Mouse (Mus musculus): ENCODE results near the gene Ncor2. TPM values are rescaled to one million over a fixed set of nuclear protein-coding genes. Genes with fewer than 3 reads are reported as not detected.

Gene Ncor2
- total RNA-seq, 2 experiments from 2014 or later, result 167 to 240 TPM

DNA sequence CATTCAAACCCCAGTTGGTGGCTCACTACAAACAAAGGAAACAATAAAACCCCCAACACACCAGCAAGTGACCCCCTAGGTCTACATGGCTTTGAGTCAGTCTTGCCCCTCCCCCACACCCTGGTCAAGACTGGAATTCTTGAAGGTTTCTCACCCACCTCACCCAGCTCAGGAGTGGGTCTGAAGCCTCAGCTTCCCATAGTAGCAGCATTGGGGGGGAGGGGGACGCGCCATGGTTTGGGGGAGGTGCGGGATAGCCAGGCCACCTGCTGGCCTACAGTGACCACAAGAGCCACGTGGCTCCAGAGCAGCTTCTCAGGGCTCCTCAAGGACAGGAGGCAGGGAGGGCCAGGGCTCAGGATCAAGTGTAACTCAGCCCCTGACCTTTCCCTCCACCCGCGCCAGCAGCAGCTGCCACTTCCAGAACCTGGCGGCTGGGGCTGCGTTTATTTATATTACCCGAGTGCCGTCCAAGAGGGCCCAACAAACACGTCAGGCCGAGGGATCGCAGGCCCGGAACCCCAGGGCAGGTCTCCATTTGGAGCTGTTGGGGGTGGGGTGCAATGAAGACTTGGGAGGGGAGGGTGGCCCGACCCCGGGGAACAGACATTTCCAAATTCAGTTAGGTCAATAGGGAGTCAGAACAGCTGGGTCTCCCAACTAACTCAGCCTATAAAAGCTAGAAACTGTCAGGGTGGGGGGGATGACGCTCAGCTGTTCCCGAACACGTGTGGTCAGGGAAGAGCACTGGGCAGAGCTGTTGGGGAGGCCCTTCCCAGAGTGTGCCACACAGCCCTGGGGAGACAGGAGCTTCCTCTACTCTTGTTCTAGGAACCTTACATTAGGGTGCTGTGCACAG, 122.1 kb downstream of the Ncor2 start:
- intact Hi-C loops (cut with DNase I), result loop anchor here (5.0 kb wide), 2 partner anchors 120 to 210 kb away; partner anchors contain the start of gene Ncor2
- no peak for DNase-seq (ENCODE audit: low spot score in 2 of 2)

DNA sequence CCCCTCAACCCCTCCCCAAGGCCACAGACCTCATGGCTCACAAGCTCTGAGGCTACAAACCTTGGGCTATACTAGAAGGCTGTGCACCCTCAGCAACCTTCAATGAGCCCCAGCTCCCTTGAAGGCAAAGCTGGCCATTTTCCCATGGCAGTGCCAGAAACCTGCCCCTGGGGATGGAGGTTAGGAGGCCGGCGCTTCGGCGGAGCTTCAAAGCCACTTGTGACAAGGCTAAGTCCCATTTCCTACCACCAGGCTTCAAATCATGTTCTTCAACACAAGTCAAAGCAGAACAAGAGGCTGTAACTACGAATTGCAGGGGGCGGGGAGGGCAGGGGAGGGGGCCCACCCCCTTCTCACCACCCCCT, 122.7 kb downstream of the Ncor2 start:
- no peak for DNase-seq (ENCODE audit: low spot score in 2 of 2)
- intact Hi-C loops (cut with DNase I), result loop anchor here (5.0 kb wide), 2 partner anchors 121 to 211 kb away; partner anchors contain the start of gene Ncor2

DNA sequence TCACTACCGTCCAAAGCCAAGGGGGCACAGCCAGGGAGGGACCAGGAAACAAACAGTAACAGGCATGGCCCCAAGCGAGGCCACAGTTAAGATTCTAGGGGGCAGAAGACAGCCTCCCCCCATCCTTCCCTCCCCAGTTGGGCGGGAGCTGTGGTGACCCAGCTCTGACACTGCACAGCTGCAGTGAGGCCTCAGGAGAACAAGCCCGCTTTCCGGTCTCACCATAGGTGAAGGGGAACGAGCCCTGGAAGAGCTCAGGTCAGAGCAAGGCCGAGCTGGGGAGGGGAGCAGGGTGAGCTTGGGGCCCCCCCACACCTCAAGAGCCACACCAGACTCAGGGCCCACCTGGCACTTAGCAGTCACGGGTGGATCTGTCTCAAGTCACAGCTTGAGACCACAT, 123.1 kb downstream of the Ncor2 start:
- intact Hi-C loops (cut with DNase I), result loop anchor here (5.0 kb wide), 2 partner anchors 121 to 211 kb away; partner anchors contain the start of gene Ncor2
- no peak for DNase-seq (ENCODE audit: low spot score in 2 of 2)

DNA sequence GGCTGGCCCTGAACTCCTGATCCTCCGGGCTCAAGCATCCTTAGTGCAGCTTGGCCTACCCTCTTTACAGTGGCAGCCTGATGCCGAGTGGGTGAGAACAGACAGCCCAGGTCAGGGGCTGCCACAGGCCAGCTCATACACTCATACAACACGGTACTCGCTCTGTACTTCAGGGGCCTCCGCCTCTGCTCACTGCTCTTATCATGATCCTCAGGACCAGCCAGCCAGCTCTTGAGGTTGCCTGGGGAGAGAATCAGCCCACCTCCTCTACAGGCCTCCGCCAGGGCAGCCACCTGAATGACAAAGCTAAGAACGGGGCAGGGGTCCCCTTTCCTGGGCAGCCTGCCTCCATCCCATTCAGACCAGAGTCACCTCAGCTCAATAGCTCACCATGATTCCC, 125.4 kb downstream of the Ncor2 start:
- intact Hi-C loops (cut with DNase I), result no loop called here
- DNase-seq (ENCODE audit: low spot score in 2 of 2), result no peak

DNA sequence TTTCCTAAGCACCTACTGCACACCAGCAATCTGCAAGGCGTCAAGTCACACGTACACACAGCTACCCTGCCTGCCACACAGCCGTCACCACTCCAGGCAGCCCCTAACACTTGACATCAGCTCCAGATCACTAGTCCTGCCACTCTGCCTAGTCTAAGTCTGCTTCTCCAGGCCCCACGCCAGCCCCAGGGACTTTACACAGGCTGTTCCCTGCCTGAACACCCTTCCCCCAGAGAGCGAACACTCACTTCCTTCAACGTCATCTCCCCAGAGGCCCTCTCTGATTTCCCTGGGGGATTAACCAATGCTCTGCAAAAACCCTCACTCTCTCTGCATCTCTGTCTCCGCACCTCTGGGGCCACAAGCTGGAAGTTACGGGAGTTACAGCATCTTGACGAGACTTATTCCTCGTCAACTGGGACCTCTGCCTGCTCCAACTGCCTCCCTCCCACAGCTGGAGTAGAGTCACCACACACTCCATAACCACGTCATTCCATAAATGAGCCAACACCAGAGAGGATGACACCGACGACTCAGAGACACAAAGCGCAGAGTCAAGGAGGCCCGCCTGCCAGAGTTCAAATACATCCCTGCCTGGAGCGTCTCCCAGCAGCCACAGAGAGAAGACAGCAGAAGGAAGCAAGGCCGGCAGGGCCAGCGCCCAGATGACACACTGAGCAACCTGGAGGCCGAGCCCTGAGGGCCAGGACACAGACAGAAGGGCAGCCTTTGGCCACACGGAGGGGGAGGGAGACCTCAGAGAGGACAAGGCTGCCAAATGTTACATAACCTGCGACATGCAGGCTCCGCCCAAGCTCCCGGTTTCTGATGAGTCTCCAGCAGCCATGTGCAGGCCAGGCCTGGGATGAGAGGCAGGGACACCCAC, 126.2 kb downstream of the Ncor2 start:
- intact Hi-C loops (cut with DNase I), result no loop called here
- DNase-seq (ENCODE audit: low spot score in 2 of 2), result peak; percentile 54 to 63

DNA sequence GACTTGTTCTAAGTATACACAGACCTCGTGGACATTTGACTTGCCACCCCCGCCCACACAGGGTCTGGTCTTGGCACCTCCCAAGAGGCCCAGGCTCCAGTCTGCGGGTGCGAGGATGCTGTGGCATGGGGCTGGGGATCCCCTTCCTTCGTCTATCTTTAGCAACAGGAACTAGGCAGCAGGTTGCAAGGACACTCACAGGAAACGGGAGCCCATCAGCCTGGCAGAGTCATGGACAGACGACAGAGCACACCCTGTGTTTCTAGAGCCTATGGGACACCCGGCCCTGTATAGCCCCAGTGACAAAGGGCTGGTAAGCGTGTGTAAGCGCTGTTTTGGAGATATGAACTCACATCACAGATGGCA, 126.8 kb downstream of the Ncor2 start:
- DNase-seq (ENCODE audit: low spot score in 2 of 2), result peak in 1 of 2 experiments; percentile 35
- intact Hi-C loops (cut with DNase I), result no loop called here

DNA sequence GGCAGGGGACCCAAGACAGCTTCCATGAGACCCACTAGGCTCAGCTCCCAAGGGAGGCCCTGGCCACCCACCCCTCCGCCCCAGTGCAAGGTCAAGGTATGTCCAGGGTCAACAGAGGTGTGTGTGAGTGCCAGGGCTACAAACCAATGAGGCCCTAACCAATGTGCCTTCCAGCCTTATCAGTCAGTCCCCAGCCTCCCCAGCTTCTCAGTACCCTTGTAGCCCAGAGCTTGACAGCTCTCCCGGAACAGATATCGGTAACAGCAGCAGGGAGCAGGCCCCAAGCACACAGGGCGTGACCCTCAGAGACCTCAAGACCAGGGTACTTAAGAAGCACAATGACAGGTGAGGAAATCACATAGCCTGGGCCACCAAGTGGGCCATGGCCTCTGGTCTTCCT, 129.5 kb downstream of the Ncor2 start:
- no peak for DNase-seq (ENCODE audit: low spot score in 2 of 2)
- intact Hi-C loops (cut with DNase I), result no loop called here

DNA sequence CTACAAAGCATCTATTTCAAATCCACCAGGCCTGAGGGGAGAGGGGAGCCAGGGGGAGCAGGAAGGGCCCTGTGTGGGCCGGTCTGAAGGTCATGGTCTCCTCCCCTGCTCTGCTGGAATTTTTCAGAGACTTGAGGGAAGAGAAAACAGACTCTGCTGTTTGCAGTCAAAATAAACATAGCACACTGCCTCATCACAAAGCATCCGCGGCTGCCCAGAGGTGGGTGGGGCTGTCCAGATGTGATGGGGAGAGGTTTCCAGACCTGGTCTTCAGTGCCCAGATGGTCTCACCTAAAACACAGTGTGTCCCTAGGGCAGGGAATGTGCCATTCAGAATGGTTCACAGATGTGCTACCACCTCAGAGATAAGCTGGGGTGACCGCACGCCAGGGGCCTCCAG, 132.6 kb downstream of the Ncor2 start:
- DNase-seq (ENCODE audit: low spot score in 2 of 2), result no peak

DNA sequence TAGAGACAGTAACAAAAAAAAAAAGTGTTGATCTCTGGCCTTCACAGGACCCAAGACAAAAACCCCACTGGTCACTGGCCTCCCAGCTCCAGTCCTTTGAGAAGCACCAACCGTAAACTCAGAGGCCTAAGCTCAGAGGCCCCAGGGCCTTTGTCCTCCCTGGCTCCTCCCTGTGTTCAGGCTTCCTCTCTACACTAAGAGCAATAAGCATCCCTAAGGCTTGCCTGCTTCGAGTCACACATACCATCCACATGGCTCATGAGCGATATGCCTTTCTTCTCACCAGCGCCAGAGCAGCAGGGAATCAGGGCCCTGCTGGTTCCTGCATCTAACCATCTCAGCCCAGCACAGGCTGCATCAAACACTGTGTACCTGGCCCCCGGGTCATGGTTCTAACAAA, 133.8 kb downstream of the Ncor2 start:
- intact Hi-C loops (cut with DNase I), result no loop called here
- DNase-seq (ENCODE audit: low spot score in 2 of 2), result no peak

More for the DNA sequence above, 132.6 kb downstream of the Ncor2 start:
- intact Hi-C loops (cut with DNase I), result no loop called here

DNA sequence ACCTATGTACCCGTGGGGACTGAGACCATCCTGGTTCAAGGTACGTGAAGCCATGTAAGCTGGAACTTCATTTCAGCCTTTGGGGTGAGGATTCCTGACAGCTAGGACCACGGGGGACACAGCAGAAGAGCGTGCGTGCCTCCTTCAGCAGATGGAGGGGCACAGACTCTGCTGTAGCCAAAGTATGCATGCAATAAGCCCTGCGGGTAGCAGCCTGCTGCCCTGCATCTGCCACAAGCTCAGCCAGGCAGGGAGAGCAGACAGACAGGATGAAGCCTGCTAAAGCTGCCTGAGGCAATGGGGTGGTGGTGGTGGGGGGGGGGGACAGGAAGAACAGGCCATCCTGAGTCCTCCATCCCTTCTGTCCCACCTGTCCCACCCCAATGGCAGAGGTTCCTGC, 135.6 kb downstream of the Ncor2 start:
- no peak for DNase-seq (ENCODE audit: low spot score in 2 of 2)
- intact Hi-C loops (cut with DNase I), result no loop called here

DNA sequence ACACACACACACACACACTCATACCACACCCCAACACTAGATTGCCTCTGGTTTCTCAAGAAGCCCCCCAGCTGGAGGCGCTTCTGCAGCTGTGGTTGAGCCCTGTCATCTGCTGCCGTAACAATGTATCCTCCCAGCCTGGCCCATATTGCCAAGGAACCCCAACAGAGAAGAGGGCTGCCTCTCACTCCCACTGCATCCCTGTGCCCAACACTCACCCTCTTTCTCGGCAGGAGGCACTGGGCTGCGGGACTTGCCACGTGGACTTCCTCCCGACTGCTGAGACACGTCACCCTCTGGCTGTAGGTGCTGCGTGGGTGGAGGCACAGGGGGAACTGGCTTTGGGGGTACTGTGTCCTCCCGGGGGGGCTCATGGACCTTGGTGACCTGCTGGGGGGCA, 137.4 kb downstream of the Ncor2 start:
- intact Hi-C loops (cut with DNase I), result no loop called here
- peak; percentile 31 to 66 for DNase-seq (ENCODE audit: low spot score in 2 of 2)

DNA sequence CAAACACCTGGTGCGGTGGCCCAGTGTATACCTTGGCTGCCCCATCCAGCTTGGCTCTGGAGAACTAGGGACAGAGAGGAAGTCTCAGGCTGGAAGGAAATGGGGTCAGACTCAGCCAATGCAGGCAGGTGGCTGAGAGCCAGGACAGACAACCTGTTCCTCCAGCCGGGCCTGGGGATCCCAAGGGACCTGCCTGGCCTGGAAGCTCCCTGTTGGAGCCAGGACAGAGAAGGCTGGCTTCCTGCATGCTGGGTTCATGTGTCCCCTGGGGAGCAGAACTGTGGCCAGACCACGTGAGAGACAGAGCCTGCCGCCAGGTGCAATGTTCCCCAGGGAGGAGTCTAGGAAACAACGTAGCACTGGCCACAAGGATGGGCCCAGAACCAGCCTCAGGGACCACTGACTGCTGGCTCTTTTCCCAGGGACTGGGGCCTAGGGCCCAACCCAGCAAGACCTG, 138.9 kb downstream of the Ncor2 start:
- intact Hi-C loops (cut with DNase I), result no loop called here
- DNase-seq (ENCODE audit: low spot score in 2 of 2), result peak in 1 of 2 experiments; percentile 49

DNA sequence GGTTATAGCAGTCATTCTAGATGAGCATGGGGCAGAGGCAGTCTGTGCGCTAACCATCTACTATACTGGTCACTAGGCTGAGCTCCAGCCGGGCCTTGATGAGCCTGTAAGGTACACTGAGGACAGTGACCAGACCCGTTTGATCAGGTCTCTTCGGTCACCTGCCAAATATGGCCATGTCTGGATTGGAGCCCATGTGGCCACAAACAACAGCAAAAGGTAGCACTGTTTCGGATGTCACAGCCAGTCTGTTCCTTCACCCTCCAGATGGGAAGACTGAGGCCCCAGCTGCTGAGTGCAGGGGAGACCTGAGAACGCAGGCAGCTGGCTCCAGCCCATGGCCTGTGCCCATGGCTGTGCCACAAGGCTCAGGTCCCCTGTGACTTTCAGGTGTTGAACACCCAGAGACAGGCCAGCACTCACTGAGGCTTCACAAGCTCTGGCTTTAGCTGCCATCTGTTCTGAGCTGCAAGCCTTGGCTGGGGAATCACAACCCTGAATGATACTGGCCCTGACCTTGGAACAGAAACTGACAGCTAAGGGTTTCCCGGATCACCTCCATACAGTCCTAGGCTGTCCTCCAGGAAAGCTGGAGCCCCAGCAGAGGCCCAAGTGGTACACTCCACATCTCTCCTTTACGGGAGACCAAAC, 139.5 kb downstream of the Ncor2 start:
- DNase-seq (ENCODE audit: low spot score in 2 of 2), result no peak
- intact Hi-C loops (cut with DNase I), result loop anchor here (5.0 kb wide), 1 partner anchor 33 kb away; no protein-coding TSS in a partner anchor

DNA sequence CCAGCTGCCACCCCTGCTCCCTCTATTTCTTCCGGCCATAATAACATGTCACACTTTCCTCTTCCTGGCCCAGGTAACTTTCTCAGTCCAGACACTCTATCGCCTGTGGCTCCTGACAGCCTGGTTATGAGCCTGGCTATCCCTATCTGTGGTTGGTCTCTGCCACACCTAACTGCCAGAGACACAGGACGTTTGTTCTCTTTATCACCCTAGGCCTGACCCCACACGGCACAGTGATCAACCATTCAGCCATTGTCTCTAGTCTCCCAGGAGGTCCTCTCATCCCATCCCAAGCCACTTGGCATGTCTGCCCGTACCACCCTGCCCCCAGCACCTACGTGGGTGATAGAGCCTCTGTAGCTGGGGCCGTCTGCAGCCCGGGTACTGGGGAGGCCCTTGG, 142.5 kb downstream of the Ncor2 start:
- intact Hi-C loops (cut with DNase I), result loop anchor here (5.0 kb wide), 1 partner anchor 36 kb away; no protein-coding TSS in a partner anchor
- DNase-seq (ENCODE audit: low spot score in 2 of 2), result no peak

DNA sequence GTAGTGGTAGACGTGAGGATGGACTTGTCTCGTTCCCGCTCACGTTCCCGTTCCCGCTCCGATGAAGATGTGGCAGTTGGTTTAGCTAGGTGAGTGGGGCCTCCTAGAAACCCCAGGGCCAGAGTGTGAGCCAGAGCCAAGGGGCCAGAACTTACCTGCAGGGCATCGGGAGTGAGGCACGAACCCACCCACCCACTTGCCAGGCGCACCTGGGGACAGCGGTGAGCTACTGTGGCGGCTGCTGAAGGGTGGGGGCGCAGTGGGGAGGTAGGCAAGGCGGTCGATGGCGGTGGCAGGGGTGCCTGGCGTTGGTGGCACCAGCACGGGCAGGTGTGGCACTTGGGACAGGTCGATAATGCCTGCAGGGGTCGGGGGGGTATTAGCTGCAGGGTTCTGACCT, 150.1 kb downstream of the Ncor2 start:
- intact Hi-C loops (cut with DNase I), result loop anchor here (1.0 kb wide), 1 partner anchor 12 kb away; no protein-coding TSS in a partner anchor
- DNase-seq (ENCODE audit: low spot score in 2 of 2), result no peak

DNA sequence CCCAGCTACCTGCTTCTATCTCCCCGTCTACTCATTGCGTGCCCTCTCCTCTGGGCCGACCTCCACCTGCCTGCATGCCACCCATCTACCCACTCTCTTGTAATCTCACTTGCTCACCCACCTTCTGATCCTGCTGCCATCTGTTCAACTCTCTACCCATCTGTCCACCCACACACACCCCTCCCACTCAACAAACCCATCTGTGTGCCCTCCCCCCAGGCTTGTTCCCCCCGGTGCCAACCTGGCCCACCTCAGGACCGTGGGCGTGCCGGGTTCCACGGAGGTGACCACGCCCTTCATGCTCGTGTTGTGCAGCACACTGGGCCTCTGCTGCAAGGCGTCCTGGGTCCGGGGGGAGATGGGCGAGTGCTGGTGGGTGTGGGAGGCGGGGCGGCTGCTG, 150.6 kb downstream of the Ncor2 start:
- DNase-seq (ENCODE audit: low spot score in 2 of 2), result no peak

DNA sequence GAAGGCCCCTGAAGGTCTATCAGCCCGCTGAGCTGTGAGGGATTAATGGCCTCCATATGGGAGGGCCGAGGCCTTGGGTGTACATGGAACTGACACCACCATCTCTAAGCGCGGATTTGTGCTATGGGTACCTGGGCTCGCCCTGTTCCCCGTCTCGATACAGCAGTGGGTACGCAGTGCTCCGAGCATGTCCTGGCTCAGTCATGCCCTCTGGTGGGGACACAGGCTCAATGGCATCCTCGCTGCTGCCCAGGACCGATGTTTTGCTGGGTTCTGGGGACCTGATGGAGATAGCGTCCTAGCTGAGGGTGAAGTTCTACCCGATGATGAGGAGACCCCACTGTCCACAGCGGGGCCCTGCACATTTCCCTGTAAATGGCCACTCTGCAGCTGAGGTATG, 155.0 kb downstream of the Ncor2 start:
- intact Hi-C loops (cut with DNase I), result loop anchor here (5.0 kb wide), 1 partner anchor 92 kb away; no protein-coding TSS in a partner anchor

More for the DNA sequence above, 150.6 kb downstream of the Ncor2 start:
- intact Hi-C loops (cut with DNase I), result loop anchor here (1.0 kb wide), 1 partner anchor 11 kb away; no protein-coding TSS in a partner anchor

DNA sequence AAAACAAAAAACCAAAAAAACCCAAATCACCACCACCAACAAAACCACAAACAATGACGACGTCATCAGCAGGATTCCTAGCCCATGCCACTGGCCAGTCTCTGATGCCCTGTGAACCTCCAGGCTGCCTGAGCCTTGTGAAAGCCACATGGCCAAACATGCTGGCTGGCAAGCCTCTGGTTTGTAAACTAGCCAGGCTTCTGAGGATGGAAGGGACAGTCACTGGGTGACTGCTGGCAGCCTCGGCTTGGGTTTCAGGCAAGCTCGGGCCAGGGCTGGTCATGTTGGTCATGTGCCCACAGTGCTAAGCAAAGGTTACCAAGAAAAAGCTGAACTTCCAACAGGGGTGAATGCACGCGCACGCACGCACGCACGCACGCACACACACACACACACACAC, 157.7 kb downstream of the Ncor2 start:
- intact Hi-C loops (cut with DNase I), result loop anchor here (5.0 kb wide), 1 partner anchor 89 kb away; no protein-coding TSS in a partner anchor
- DNase-seq (ENCODE audit: low spot score in 2 of 2), result no peak

More for the DNA sequence above, 155.0 kb downstream of the Ncor2 start:
- DNase-seq (ENCODE audit: low spot score in 2 of 2), result peak in 1 of 2 experiments; percentile 42

DNA sequence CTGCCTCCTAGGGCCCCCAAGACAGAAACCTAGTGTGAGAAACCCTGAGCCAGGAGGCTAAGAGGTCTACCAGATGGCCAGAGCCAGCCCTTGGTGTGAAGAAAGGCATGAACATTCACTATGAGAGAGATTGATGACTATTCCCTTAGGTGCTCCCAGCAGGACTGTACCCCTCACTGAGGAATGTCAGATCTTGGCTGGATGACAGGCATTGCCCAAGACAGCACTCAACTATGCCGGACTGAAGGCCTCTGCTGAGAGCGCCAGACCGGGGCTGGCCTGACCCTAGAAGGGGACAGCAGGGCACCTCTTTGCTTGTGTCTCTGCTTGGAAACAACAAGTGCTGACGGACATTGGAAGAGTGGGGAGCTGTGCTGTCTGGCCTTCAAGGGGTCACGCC, 159.9 kb downstream of the Ncor2 start:
- no peak for DNase-seq (ENCODE audit: low spot score in 2 of 2)
- intact Hi-C loops (cut with DNase I), result loop anchor here (5.0 kb wide), 1 partner anchor 253 kb away; no protein-coding TSS in a partner anchor

Measured in left cerebral cortex, postnatal 36 days (tissue).